Mouse (Mus musculus): Measurements from ENCODE around the gene Ccdc33. TPM values are rescaled to one million over a fixed set of nuclear protein-coding genes. Genes with fewer than 3 reads are reported as not detected.

The Ccdc33 gene
- total and polyA plus RNA-seq, 3 experiments = 0.21 to 1.0 TPM; not detected in 1

DNA sequence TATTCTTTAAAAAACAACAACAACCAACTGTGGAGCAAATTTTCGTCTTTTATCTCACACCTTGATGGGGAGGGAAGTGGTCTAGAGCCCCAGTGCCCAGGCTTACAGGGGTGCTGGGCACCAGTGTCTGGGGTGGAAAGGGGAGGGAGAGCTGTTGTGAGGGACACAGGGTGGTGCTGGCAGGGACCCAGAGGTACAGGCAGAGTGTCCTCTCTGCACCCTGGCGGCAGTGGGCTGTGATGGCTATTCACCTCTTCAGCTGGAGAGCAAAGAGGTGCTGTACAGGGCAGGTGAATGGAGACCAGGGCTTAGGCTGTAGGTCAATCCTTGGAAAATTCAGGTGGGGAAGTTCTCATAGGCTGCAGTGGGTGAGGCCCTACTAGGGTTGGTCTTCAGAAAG lies 118.9 kb downstream of the Ccdc33 start:
- TF ChIP-seq IRF4 (IDR thresholded peaks at IDR 0.05; ENCODE audit: low read depth, low read length) (no peak), ELF1 (IDR thresholded peaks at IDR 0.05; ENCODE audit: low read depth, low read length) (no peak), CHD1 (IDR thresholded peaks at IDR 0.05; ENCODE audit: low read depth, low read length) (no peak)
- DNase-seq (ENCODE audit: extremely low read depth) = no peak
- no peak overlapping the region for H3K4me2 ChIP-seq (ENCODE audit: insufficient read depth, low read depth, poor library complexity, severe bottlenecking)
- H3K27ac ChIP-seq (ENCODE audit: insufficient read depth, low read depth) = no peak overlapping the region
- H3K4me1 ChIP-seq (ENCODE audit: control insufficient read depth in 1 of 2, insufficient read depth in 2 of 2) = peaks cover 10 to 30% of the 10 kb centered on the region in 2 experiments
- in situ Hi-C loops (cut with MboI; ENCODE audit: low pct_ligation_motif_present, low pct_unique_long_range_greater_than_20kb, low sequenced_read_pairs) (loop anchor here (5.0 to 10.0 kb wide), 3 partner anchors 137 to 345 kb away; partner anchors contain the start of gene Csk), dilution Hi-C loops (cut with MboI; ENCODE audit: extremely low pct_ligation_motif_present, extremely low pct_unique_long_range_greater_than_20kb, low sequenced_read_pairs) (no loop called here)
- no peaks in the 10 kb centered on the region for H3K79me2 ChIP-seq (replicated peaks; ENCODE audit: control insufficient read depth, extremely low read depth, insufficient read depth, poor library complexity, severe bottlenecking)
- no peaks in the 10 kb centered on the region for H3K36me3 ChIP-seq (replicated peaks in 1 of 2; ENCODE audit: control insufficient read depth in 1 of 2, insufficient read depth in 1 of 2, low read length in 1 of 2)
- H3K9ac ChIP-seq (ENCODE audit: insufficient read depth, low read depth) = no peak overlapping the region
- no peaks in the 10 kb centered on the region for H3K27me3 ChIP-seq (replicated peaks)
- no peak overlapping the region for H3K4me3 ChIP-seq (replicated peaks in 1 of 3; ENCODE audit: low read depth in 2 of 3, low read length in 2 of 3, poor library complexity in 1 of 3)
- no peaks in the 10 kb centered on the region for H3K9me3 ChIP-seq (replicated peaks; ENCODE audit: low read length)

DNA sequence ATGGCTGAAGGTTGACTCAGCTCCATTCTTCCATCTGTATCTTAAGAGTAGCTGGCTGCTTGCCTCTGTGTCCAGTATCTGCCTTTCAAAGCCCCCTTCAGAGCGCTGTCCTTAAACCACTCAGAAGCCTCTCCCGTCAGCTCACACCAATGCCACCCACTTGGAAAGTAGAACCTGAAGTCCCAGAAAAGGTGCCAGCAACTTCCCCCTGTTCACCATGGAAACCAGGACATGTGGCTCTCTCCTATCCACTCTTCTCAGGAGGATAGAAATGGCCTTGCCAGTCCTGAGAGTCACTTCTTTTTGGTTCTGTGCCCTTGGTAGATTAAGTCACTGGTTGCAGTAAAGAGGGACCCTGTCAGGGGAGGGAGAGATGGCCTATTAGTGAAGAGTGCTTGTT lies 119.9 kb downstream of the Ccdc33 start:
- dilution Hi-C loops (cut with MboI; ENCODE audit: extremely low pct_ligation_motif_present, extremely low pct_unique_long_range_greater_than_20kb, low sequenced_read_pairs) (no loop called here), in situ Hi-C loops (cut with MboI; ENCODE audit: low pct_ligation_motif_present, low pct_unique_long_range_greater_than_20kb, low sequenced_read_pairs) (loop anchor here (5.0 to 10.0 kb wide), 3 partner anchors 136 to 344 kb away; partner anchors contain the start of gene Csk)
- H3K9ac ChIP-seq (ENCODE audit: insufficient read depth, low read depth) = peak overlapping the region; percentile 3; the same call in 1 of the 2 replicates
- H3K4me1 ChIP-seq (ENCODE audit: control insufficient read depth in 1 of 2, insufficient read depth in 2 of 2) = peaks cover 16 to 39% of the 10 kb centered on the region in 2 experiments
- no peak overlapping the region for H3K4me3 ChIP-seq (replicated peaks in 1 of 3; ENCODE audit: low read depth in 2 of 3, low read length in 2 of 3, poor library complexity in 1 of 3)
- DNase-seq (ENCODE audit: extremely low read depth) = no peak
- H3K79me2 ChIP-seq (replicated peaks; ENCODE audit: control insufficient read depth, extremely low read depth, insufficient read depth, poor library complexity, severe bottlenecking) = no peaks in the 10 kb centered on the region
- no peak for TF ChIP-seq ZC3H11A (IDR thresholded peaks at IDR 0.05; ENCODE audit: low read depth, low read length)
- no peak for TF ChIP-seq MYC (IDR thresholded peaks at IDR 0.05; ENCODE audit: low read depth, low read length)
- no peak for TF ChIP-seq HCFC1 (IDR thresholded peaks at IDR 0.05; ENCODE audit: low read depth, low read length)
- no peak for TF ChIP-seq NELFE (IDR thresholded peaks at IDR 0.05; ENCODE audit: low read depth, low read length)
- no peak for TF ChIP-seq TBP (conservative IDR thresholded peaks at IDR 0.05; ENCODE audit: low read depth, low read length)
- TF ChIP-seq SIN3A (IDR thresholded peaks at IDR 0.05; ENCODE audit: low read length) = no peak
- no peak overlapping the region for H3K27ac ChIP-seq (ENCODE audit: insufficient read depth, low read depth)
- no peaks in the 10 kb centered on the region for H3K27me3 ChIP-seq (replicated peaks)
- H3K4me2 ChIP-seq (ENCODE audit: insufficient read depth, low read depth, poor library complexity, severe bottlenecking) = peak overlapping the region; percentile 32; the same call in 1 of the 2 replicates
- H3K36me3 ChIP-seq (replicated peaks in 1 of 2; ENCODE audit: control insufficient read depth in 1 of 2, insufficient read depth in 1 of 2, low read length in 1 of 2) = no peaks in the 10 kb centered on the region
- H3K9me3 ChIP-seq (replicated peaks; ENCODE audit: low read length) = no peaks in the 10 kb centered on the region

DNA sequence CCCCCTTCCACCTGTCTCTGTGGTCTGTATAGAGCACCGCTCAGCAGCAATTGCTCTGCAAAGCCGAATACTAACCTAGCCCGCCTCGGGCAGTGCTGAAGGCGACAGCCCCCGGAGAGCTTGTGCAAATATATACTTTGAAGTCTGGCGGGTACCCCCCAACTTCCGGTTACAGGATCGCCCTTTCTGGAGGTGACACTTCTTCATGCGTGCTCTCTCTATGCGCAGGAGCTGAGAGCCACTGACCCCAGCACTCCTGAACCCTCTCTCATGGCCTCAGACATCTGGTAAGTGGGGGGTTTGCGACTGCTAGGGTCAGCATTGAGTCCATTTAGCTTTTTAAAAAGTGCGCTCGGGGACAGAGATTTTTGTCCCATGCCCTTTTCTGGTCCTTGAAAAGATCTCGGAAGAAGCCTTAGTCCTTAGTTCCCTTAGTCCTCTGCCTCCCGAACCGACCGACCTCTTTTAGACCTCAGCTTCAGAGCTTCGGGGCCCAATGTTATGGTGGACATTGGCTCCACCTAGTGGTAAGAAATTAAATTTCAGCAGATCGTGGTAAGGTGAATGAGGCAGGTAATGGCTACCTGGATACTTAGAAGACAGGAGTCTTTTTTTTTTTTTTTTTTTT lies 120.5 kb downstream of the Ccdc33 start:
- peak overlapping the region; percentile 49; the same call in 1 of the 2 replicates for H3K9ac ChIP-seq (ENCODE audit: insufficient read depth, low read depth)
- H3K4me2 ChIP-seq (ENCODE audit: insufficient read depth, low read depth, poor library complexity, severe bottlenecking) = peak overlapping the region; percentile 95
- H3K27ac ChIP-seq (ENCODE audit: insufficient read depth, low read depth) = no peak overlapping the region
- peak; percentile 73 for DNase-seq (ENCODE audit: extremely low read depth)
- no peaks in the 10 kb centered on the region for H3K36me3 ChIP-seq (replicated peaks in 1 of 2; ENCODE audit: control insufficient read depth in 1 of 2, insufficient read depth in 1 of 2, low read length in 1 of 2)
- no peaks in the 10 kb centered on the region for H3K9me3 ChIP-seq (replicated peaks; ENCODE audit: low read length)
- H3K27me3 ChIP-seq (replicated peaks) = no peaks in the 10 kb centered on the region
- peak overlapping the region; percentile 21 to 47 (median 28) for H3K4me3 ChIP-seq (replicated peaks in 1 of 3; ENCODE audit: low read depth in 2 of 3, low read length in 2 of 3, poor library complexity in 1 of 3)
- dilution Hi-C loops (cut with MboI; ENCODE audit: extremely low pct_ligation_motif_present, extremely low pct_unique_long_range_greater_than_20kb, low sequenced_read_pairs) (no loop called here), in situ Hi-C loops (cut with MboI; ENCODE audit: low pct_ligation_motif_present, low pct_unique_long_range_greater_than_20kb, low sequenced_read_pairs) (loop anchor here (5.0 to 10.0 kb wide), 3 partner anchors 136 to 343 kb away; partner anchors contain the start of gene Csk)
- no peaks in the 10 kb centered on the region for H3K79me2 ChIP-seq (replicated peaks; ENCODE audit: control insufficient read depth, extremely low read depth, insufficient read depth, poor library complexity, severe bottlenecking)
- H3K4me1 ChIP-seq (ENCODE audit: control insufficient read depth in 1 of 2, insufficient read depth in 2 of 2) = peaks cover 16 to 45% of the 10 kb centered on the region in 2 experiments
- TF ChIP-seq SIN3A (IDR thresholded peaks at IDR 0.05; ENCODE audit: low read length) (peak; percentile 72), CTCF (conservative IDR thresholded peaks at IDR 0.05 in 1 of 2, IDR thresholded peaks at IDR 0.05 in 1 of 2; ENCODE audit: low read depth in 2 of 2, low read length in 2 of 2) (peak; percentile 67 to 94), RCOR1 (conservative IDR thresholded peaks at IDR 0.05; ENCODE audit: low read depth, low read length) (0 out of 2 replicates have a peak, but pooled peaks have one; percentile 50), RAD21 (IDR thresholded peaks at IDR 0.05; ENCODE audit: low read depth, low read length) (peak; percentile 98), BHLHE40 (IDR thresholded peaks at IDR 0.05; ENCODE audit: low read depth, low read length) (0 out of 2 replicates have a peak, but pooled peaks have one; percentile 7), KAT2A (IDR thresholded peaks at IDR 0.05; ENCODE audit: insufficient replicate concordance, low read length) (no peak), CHD2 (IDR thresholded peaks at IDR 0.05; ENCODE audit: low read length) (no peak), IRF4 (IDR thresholded peaks at IDR 0.05; ENCODE audit: low read depth, low read length) (no peak), SMC3 (IDR thresholded peaks at IDR 0.05; ENCODE audit: low read depth, low read length) (peak; percentile 92), ZKSCAN1 (IDR thresholded peaks at IDR 0.05; ENCODE audit: borderline replicate concordance, low read depth, low read length) (no peak), GABPA (IDR thresholded peaks at IDR 0.05; ENCODE audit: insufficient replicate concordance, low read depth, low read length) (no peak), EP300 (IDR thresholded peaks at IDR 0.05; ENCODE audit: low read length) (peak; percentile 12; the same call in 1 of the 2 replicates), MYC (IDR thresholded peaks at IDR 0.05; ENCODE audit: low read depth, low read length) (peak; percentile 10; the same call in 1 of the 2 replicates), ELF1 (IDR thresholded peaks at IDR 0.05; ENCODE audit: low read depth, low read length) (peak; percentile 59), NRF1 (IDR thresholded peaks at IDR 0.05; ENCODE audit: low read depth, low read length) (peak; percentile 19; the same call in 1 of the 2 replicates), ETS1 (conservative IDR thresholded peaks at IDR 0.05; ENCODE audit: low read depth, low read length) (0 out of 2 replicates have a peak, but pooled peaks have one; percentile 7), MXI1 (IDR thresholded peaks at IDR 0.05; ENCODE audit: low read depth, low read length) (peak; percentile 66), HCFC1 (IDR thresholded peaks at IDR 0.05; ENCODE audit: low read depth, low read length) (no peak), ZC3H11A (IDR thresholded peaks at IDR 0.05; ENCODE audit: low read depth, low read length) (peak; percentile 85), POLR2A (IDR thresholded peaks at IDR 0.05; ENCODE audit: low read depth, low read length) (peak; percentile 46)

Data from CH12.LX (cell line).